Mouse (Mus musculus): Measurements from ENCODE around the gene Dusp5.

Gene Dusp5

DNA sequence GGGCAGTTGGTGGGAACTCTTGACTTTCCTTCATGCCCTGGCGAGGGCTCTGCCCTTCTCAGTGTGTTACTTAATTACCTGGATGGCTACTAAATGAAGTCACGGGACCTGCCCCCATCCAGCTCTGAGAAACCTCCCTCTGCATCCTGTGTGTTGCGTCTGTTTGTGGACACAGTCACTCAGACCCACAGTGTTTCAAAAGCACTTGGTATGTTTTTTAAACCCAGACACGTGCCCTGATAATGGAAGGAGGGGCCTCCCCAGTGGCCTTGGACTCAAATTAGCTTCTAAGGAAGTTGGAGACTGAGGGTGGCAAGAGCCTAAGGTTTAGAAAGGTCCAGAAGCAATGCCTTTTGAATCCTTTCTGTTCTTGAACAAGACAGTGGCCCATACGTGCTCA lies 9.9 kb downstream of the Dusp5 start:
- DNase-seq (ENCODE audit: extremely low spot score, low read depth, low spot score): no peak

DNA sequence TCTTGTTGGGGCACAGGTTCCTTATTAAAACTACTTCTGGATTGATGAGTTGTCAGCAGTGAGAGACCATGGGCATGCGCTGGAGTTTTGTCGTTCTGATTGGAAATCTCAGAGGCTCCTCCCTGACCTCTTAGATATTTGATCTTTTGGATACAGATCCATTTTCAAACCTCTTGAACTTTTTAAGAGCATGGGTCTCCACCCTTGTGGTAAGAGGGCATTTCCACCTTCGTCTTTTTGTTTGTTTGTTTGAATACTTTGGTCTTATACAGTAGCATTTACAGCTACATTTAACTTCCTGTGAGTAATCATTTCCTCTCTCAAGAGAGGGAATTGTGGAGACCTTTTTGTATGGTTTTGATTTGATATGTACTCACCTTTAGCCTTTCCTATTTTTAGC lies 10.4 kb downstream of the Dusp5 start:
- DNase-seq (ENCODE audit: extremely low spot score, low read depth, low spot score): no peak

DNA sequence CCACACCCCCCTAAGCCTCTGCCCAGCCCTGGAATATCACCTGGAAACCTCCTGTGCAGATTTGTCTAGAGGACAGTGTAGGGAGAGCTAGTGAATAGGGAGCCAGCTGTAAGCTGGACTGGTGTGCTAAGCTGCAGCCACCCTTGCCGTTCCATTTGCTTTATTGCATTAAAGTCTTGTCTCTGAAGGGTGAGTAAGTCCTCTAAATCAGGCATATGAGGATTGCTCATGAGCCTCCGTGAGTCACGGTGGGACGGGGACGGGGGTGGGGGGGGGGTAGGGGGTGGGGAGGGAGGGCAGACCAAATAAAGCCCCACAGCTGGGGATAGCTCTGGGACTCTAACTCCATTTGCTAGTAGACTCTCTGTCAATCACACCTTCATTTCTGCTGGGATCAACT lies 14.7 kb downstream of the Dusp5 start:
- no peak for DNase-seq (ENCODE audit: extremely low spot score, low read depth, low spot score)

DNA sequence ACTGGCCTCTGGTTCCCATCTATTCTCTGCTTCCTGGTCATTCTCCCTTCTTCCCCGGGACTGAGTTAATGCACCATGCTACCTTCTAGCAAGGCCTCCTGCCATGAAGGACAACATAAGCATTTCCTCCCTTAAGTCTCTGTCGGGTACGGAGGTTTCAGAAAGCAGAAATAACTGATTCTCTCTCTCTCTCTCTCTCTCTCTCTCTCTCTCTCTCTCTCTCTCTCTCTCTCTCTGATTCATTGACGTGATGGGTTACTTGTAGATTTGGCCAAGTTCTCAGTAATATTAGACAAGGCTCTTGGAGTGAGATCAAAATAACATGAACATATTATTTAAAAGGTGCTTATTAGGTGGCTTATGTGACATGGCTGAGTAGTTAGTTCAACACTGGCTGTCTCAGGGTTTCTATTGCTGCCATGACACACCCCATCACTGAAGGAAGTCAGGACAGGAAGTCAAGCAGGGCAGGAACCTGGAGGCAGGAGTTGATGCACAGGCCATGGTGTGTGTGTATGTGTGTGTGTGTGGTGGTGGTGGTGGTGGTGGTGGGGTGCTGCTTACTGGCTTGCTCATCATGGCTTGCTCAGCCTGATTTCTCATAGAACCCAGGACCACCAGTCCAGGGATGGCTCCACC lies 16.1 kb downstream of the Dusp5 start:
- DNase-seq (ENCODE audit: extremely low spot score, low read depth, low spot score): no peak

DNA sequence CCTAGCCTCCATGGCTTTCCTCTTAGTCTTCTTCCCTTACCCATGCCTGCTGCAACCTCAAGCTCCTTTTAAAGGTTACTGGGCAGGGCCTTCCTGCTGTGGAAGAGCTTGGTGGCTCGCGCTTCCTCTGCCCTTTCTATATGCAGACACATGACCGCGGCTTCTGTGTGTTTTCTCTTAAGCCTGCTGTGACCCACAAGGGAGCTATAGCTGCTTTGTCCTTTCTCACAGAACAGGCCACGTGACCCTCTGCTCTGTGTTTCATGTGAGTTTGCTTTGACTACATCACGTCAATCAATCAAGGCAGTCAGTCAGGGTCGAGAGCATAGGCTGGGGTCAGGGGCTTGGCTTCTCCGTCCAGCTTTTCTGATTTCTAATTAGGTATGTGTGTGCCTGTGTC lies 18.7 kb downstream of the Dusp5 start:
- DNase-seq (ENCODE audit: extremely low spot score, low read depth, low spot score): no peak

DNA sequence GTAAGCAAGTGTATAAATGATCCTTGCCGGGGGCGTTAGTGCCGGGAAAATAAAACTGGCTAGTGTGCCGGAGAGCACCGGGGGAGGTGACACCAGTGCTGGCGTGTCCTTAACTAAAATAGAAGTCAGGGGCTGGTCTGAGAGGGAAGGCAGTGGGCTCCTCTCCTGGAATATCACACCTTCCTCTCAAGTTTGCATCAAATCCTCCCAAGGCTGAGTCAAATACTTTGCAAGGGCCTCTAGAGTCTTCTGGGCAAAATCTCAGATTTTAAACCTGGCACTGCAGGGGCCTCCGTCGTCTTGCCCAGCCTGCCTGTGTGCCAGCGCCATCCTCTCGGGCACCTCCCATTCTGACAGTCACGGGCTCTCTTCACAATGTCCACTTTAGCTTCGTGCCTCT lies 22.1 kb downstream of the Dusp5 start:
- DNase-seq (ENCODE audit: extremely low spot score, low read depth, low spot score): no peak

DNA sequence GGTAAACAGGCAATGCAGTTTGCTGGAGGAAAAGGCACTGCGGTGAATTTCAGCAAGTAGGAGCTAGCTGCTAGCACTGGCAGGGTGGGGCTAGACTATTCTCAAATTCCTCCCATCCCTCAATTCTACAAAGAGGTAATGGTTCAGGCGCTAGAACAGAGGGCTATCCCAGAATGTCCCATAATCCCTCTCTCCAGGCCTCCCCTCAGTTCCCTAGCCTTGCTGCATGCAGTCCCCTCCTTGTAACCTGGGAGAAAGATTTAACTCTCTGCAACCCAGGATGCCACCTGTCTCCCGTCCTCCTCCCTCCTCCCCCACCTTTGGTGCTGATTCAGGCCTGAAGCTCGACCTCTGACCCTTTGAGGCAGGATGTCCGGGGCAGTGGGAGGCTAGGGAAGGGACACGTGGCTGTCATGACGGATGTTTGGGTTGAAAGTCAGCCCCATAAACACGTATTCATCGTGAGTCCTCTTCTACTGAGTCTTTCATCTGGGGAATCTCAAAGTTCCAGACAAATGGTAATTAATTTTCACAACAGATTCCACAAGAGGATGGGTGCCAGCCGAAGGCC lies 23.4 kb downstream of the Dusp5 start:
- DNase-seq (ENCODE audit: extremely low spot score, low read depth, low spot score): no peak

DNA sequence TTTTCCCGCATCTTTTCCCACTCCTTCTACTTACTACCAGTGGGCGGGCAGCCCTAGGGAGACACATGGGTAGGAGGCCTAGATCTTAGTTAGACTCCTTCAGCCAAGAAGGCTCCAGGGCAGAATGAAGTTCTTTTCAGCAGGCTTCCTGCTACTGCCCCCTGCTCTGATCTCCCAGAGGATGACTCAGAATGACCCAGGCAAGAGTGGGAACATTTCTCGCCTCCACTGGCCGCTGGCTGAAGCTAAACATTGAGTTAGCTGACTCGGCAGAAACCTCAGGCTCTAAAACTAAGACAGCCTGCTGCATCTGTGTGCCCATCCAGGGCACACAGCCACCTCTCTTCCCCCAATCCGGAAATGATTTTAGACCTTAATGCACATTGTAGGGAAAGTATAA lies 23.9 kb downstream of the Dusp5 start:
- DNase-seq (ENCODE audit: extremely low spot score, low read depth, low spot score): no peak

DNA sequence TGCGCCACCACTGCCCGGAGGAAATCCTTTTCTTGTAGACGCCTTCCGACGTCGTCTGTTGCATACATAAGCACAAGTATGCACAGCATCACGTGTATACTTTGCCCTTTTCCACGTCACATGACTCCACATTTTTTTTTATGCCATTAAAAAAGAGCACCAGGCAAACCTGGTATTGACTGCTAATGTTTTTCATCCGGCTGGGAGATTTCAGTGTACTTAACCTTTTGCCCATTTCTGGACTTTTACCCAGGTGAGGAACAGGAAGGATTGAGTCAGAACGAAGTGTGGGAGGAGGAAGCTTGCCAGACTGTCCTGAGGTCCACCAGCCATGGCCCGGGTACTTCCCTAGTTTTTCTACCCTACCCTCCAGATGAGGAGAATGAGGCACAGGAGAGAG lies 25.5 kb downstream of the Dusp5 start:
- no peak for DNase-seq (ENCODE audit: extremely low spot score, low read depth, low spot score)

DNA sequence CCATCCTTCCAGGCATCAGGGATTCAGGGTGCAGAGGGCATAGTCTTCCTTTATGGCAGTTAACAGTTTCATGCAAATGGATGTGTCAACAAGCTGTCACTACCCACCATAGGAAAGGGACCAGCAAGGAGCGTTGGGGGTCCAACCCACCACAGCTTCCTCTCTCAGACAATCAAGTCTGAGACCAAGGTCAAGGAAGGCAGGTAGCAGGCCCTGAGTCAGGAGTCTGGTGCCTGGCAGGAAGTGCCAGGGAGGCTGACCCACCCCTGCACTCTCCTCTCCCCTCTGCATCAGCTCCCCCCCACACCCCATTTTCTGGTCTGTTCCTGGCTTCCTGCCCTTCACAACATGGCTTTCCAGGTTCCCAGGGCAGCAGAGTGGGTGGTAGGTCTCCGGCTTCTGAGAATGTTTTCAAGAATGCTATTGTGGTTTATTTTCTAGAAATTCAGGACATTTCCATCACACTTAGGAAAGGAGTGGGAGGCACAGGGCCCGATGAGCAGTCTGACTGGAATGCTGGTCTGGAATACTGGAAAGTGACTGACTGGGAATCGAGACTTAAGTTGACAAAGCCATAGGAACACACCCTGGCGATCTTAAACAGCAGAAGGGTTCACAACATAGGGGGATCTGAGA lies 26.2 kb downstream of the Dusp5 start:
- no peak for DNase-seq (ENCODE audit: extremely low spot score, low read depth, low spot score)

DNA sequence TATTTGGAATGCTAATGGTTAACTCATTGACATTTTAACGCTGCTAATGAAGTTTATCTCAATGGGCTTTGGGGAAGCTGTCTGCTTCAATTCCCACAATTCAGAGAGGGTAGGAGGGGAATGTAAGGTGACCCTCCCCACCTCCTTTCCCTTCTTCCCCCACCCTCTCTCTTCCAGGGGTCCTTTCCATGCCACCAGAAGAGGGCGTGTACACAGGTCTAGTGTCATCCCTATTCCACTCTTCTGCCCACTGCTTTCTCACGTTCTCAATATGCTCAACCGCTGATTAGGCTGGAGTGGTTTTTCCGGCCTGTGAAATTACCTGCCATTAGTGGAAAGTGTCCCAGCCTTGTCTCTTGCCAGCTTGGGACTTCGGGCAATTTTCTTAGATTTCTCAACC lies 27.9 kb downstream of the Dusp5 start:
- DNase-seq (ENCODE audit: extremely low spot score, low read depth, low spot score): no peak

DNA sequence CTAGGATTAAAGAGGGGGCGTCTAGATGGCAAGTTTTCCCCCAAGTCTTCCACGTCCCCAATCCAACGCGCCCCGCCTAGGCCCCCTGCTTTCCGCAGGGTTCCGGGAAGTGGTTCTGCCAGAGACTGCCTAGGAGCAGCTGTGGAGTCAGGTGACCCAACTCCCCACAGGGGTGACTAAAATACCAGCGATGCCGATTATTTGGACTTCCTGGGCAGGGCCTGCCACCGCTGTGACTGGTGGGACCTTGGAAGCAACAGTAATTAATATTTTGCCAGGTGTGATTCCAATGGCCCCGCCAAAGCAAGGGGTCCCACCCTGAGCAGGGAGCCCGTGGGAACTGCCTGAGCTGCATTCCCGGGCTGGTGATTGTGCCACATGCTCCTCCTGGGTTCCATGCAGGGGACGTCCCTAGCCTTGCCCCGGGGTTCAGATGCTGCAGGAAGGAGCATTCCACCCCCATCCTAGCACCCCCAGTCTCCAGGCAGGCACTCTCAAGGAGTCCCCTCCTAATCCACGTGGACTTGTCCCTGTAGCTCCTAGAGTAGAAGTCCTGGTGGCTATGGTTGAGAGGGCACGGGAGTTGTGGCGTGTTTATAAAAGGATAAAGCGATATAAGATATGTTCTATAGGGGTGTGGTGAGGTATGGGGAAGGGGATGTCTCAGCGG lies 28.5 kb downstream of the Dusp5 start:
- no peak for DNase-seq (ENCODE audit: extremely low spot score, low read depth, low spot score)

DNA sequence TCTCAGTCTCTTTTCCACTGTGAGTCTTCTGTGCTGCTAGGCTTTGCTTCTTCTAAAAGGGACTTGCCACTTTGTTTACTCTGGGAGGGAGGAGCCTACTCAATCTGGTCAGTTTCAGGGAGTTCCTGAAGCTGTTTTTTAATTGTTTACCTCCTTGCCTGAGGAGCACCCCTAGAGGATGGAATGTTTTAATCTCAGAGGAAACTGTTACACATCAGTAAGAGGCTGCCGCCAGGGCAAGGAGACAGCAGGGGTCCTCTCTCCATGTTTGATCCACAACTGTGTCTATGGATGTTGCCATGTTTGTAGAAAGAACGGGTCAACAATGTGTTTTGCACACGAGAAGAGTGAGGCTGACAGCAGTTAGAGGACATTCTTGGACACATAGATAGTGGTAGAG lies 31.5 kb downstream of the Dusp5 start:
- DNase-seq (ENCODE audit: extremely low spot score, low read depth, low spot score): no peak

DNA sequence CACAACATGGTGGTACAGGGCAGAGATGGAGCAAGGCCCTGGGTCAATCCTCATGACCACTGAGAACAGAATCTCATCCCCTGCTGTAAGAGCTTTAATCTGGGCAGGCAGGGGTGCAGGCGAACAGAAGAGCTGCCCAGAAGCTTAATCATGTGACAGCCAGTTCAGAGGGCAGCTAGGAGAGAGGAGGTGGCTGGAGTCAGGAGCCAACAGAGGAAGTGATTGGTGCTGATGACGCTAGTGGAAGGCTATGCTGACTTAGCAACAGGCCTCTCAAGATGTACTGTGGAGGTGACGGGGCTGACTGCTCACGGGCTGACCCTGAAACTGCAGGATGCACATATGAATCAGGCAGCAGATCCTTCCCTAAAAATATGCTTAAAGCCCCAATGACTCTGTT lies 35.3 kb downstream of the Dusp5 start:
- DNase-seq (ENCODE audit: extremely low spot score, low read depth, low spot score): no peak

DNA sequence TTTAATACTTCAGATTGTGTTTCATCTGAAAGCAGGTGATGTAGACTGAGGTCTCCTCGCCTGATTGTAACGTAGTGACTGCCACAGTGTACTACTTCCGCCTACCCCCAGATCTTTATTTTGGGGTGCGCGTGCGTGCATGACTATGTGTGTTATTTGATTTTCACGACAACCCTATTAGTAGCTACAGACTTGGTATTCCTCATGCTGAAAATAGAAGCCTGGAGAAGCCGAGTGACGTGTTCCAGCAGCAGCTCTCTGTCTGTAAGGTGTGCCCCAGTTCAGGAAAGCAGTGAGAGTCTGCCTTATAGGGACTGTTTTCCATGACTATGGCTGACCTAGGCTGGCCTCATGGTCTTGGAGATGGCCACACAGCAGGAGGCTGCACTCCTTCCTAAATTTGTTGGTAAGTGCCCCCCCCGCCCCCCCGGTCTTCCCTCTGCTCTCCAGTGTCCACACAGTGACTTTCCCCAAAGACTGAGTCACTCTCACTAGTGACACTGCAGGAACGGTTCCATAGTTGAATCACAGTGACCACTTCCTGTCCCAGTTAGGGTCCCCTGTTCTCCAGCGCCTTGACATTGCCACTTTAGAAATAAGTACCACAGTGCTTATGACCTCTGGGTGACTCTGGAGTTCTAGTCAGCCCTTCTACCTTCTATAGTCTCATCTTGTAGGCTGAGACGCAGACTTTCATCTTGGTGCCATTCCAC lies 36.8 kb downstream of the Dusp5 start:
- DNase-seq (ENCODE audit: extremely low spot score, low read depth, low spot score): no peak

DNA sequence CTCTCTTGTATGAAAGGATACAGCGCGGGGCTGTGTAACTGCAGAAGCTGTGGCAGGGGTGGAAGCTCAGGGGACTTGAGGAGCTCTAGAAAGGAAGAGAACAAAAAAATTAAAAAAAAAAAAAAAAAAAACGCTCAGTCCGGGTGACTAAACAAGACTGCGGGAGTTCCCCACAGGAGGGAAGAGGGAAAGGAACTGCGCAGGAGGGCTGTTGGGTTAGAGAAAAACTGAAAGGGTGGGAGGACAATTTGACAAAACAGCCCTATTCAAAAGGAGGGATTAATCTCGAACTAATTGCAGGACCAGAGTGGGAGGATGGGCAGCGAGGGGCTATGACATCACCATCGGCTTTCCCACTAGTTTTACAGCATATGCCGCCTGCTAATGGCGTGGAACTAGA lies 39.0 kb downstream of the Dusp5 start:
- DNase-seq (ENCODE audit: extremely low spot score, low read depth, low spot score): no peak

DNA sequence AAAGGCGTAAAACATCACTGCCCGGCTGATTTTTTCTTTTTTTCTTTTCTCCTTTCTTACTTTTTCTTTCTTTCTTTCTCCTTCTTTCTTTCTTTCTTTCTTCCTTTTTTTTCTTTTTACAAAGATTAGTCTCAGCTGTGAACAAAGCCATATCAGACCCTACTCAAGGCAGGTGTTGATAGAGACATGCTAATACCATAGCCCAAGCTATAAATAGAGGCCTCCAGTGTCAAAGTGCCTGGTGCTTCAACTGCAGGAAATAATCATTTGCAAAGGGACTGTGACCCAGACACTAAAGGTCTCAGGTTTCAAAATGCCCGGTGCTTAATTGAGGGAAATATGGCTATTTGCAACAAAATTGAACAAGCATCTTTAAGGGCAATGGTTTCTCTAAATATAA lies 39.6 kb downstream of the Dusp5 start:
- no peak for DNase-seq (ENCODE audit: extremely low spot score, low read depth, low spot score)

DNA sequence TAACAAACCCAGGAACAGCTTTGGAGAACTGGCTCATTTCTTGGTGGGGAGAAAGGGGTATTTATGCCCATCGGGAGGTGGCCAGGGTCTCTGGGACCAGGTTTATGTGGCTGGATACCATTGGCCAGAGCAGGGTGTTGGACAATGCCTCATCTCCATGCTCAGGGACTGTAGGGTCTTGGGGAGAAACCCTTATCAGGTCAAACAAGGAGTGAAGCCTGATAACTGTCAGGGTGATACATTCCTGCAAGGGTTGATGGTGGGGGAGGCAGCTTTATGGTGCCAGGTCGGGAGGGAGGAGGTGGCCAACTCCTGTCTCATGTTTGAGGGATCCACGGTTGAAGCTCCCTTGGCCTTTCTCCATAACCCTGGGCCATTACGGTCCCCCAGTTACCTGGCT lies 42.1 kb downstream of the Dusp5 start:
- no peak for DNase-seq (ENCODE audit: extremely low spot score, low read depth, low spot score)

DNA sequence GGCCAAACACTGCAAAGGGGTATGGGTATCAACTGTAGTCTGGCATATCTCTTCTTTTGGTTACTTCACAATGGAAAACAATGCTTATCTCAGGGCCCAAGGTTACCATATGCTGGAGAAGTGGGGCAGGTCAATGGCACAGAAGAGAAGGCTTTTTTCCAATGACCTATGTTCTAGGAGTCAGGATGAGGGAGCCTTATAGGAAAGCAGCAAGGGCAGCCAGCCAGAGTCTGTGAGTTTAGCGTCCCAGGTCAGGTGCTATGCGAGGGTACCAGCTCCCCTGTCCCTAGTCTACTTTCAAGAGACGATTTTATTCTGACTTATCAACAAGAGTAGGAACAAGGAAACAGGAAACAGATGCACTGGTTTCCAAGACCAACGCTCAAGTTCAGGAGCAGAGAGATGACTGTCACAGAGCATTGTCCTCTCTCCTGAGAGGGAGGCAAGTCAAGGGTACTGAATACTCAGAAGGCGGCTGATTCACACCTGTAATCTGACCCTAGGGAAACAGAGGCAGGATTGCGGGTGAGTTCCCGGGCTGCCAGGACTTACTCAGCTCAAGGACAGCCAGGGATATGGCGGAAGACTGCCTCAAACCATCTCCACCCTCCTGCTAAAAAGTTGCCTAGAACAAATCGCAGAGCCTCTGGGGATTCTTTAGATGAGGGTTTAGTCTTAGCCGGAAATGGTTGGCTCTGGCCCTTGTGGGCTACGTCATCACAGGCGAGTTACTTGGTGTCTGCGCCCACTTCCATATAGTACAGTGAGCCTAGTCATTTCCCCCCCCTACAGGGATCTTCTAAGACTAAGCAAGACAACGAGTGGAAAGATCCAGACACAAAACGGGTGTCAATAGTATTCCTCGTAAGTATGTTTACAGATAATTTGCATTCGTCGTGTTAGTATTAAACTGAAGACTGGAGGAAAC lies 42.9 kb downstream of the Dusp5 start:
- DNase-seq (ENCODE audit: extremely low spot score, low read depth, low spot score): no peak

DNA sequence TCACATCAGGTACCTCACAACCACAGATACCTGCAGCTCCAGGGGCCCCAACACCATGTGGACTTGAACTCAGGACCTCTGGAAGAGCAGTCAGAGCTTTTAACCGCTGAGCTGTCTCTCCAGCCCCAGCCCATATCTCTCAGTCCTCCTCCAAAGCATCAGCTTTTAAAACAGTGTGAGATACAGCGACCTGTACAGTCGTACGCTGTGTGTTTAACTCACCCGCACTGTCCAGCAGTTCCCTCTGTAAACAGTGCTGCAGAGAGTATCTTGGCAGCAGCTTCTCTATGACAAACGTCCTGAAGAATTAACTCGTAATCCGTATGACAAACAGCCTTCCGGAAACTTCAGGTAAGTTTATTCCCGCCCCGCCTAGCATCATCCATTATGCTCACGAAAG lies 43.7 kb downstream of the Dusp5 start:
- no peak for DNase-seq (ENCODE audit: extremely low spot score, low read depth, low spot score)

DNA sequence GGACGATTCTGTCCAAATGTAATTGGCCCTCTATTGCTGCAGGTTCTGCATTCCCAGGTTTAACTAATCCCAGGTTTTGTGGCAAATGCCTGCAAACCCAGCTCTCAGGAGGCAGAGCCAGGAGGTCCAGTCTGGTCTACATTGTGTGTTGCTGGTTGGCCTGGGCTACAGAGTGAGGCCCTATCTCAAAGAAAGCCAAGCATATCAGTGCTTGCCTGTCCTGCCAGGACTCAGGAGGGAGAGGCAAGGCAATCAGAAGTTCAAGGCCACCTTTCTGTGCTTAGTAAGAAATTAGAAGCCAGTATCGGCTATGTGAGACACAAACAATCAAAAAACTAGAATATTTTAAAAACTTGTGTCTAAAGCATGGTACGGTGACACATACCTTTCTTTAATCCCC lies 44.2 kb downstream of the Dusp5 start:
- DNase-seq (ENCODE audit: extremely low spot score, low read depth, low spot score): no peak

Data from hindlimb bud, embryonic 11.5 days (tissue).